Mouse (Mus musculus): ENCODE measurements around the gene Insr. TPM values are rescaled to one million over a fixed set of nuclear protein-coding genes. Genes with fewer than 3 reads are reported as not detected.

Gene Insr
- total RNA-seq, 2 experiments from 2014 or later = 71.0 to 73.6 TPM

GRCm38 (mm10) chr8:3234569-3234968 lies 44.8 kb downstream of the Insr start:
- no peak for DNase-seq (ENCODE audit: low spot score in 2 of 2)

GRCm38 (mm10) chr8:3232601-3233000 lies 46.8 kb downstream of the Insr start:
- no peak for DNase-seq (ENCODE audit: low spot score in 2 of 2)

GRCm38 (mm10) chr8:3230118-3231060 lies 49.0 kb downstream of the Insr start:
- DNase-seq (ENCODE audit: low spot score in 2 of 2) = no peak

GRCm38 (mm10) chr8:3227423-3227822 lies 52.0 kb downstream of the Insr start:
- no peak for DNase-seq (ENCODE audit: low spot score in 2 of 2)

GRCm38 (mm10) chr8:3225731-3226130 lies 53.7 kb downstream of the Insr start:
- no peak for DNase-seq (ENCODE audit: low spot score in 2 of 2)

- no peak for DNase-seq (ENCODE audit: low spot score in 2 of 2)
These were observed 54.2 kb downstream of the Insr start for GRCm38 (mm10) chr8:3225184-3225583.

GRCm38 (mm10) chr8:3222636-3222965 lies 56.8 kb downstream of the Insr start:
- no peak for DNase-seq (ENCODE audit: low spot score in 2 of 2)

GRCm38 (mm10) chr8:3221960-3222635 lies 57.3 kb downstream of the Insr start:
- no peak for DNase-seq (ENCODE audit: low spot score in 2 of 2)

- peak; percentile 70 to 90 for DNase-seq (ENCODE audit: low spot score in 2 of 2)
These were observed 58.1 kb downstream of the Insr start for GRCm38 (mm10) chr8:3221047-3221959.

- no peak for DNase-seq (ENCODE audit: low spot score in 2 of 2)
These were observed 58.9 kb downstream of the Insr start for GRCm38 (mm10) chr8:3220502-3220901.

- no peak for DNase-seq (ENCODE audit: low spot score in 2 of 2)
These were observed 59.5 kb downstream of the Insr start for GRCm38 (mm10) chr8:3219921-3220411.

- no peak for DNase-seq (ENCODE audit: low spot score in 2 of 2)
These were observed 60.2 kb downstream of the Insr start for GRCm38 (mm10) chr8:3219266-3219665.

GRCm38 (mm10) chr8:3216541-3217092 lies 62.8 kb downstream of the Insr start:
- no peak for DNase-seq (ENCODE audit: low spot score in 2 of 2)

GRCm38 (mm10) chr8:3215561-3215960 lies 63.9 kb downstream of the Insr start:
- DNase-seq (ENCODE audit: low spot score in 2 of 2) = no peak

- DNase-seq (ENCODE audit: low spot score in 2 of 2) = no peak
These were observed 64.8 kb downstream of the Insr start for GRCm38 (mm10) chr8:3214601-3215000.

GRCm38 (mm10) chr8:3211456-3211855 lies 68.0 kb downstream of the Insr start:
- peak in 1 of 2 experiments; percentile 21 for DNase-seq (ENCODE audit: low spot score in 2 of 2)

GRCm38 (mm10) chr8:3209960-3210359 lies 69.5 kb downstream of the Insr start:
- no peak for DNase-seq (ENCODE audit: low spot score in 2 of 2)

- DNase-seq (ENCODE audit: low spot score in 2 of 2) = no peak
These were observed 70.1 kb downstream of the Insr start for GRCm38 (mm10) chr8:3209268-3209667.

- no peak for DNase-seq (ENCODE audit: low spot score in 2 of 2)
These were observed 70.7 kb downstream of the Insr start for GRCm38 (mm10) chr8:3208729-3209128.

- DNase-seq (ENCODE audit: low spot score in 2 of 2) = no peak
These were observed 74.5 kb downstream of the Insr start for GRCm38 (mm10) chr8:3204758-3205443.
